Mouse (Mus musculus) stomach, postnatal 0 days (tissue): ENCODE results near the gene Fes.

Source experiments
- CTCF ChIP-seq: IDR thresholded peaks from 2 replicates; pipeline ENCODE4 v1.5.1; 2016; ENCODE audit warnings: antibody characterized with exemption, low read depth, mild to moderate bottlenecking, moderate library complexity
- EP300 ChIP-seq: optimal IDR thresholded peaks from 2 replicates; pipeline ENCODE3; 2016; ENCODE audit warnings: antibody characterized with exemption

GRCm38 (mm10) chr7:80402651-80403321, 15.0 kb upstream of the Fes start:
- no peak for TF ChIP-seq CTCF
- no peak for TF ChIP-seq EP300
